Mouse (Mus musculus) E14TG2a.4 (cell line): ENCODE results near the gene Htr6.

ENCODE experiments used
- H3K27me3 ChIP-seq: 2 replicates; pipeline ENCODE4 v1.6.1; 2014; ENCODE audit warnings: low read length, control low read depth; ENCODE audit not compliant: insufficient read depth
- H3K36me3 ChIP-seq: 2 replicates; pipeline ENCODE4 v1.6.1; 2014; ENCODE audit warnings: low read length, control low read depth; ENCODE audit not compliant: insufficient read depth
- H3K4me1 ChIP-seq: replicated peaks from 2 replicates; pipeline ENCODE4 v1.6.1; 2014; ENCODE audit warnings: low read depth, low read length, control low read depth
- H3K4me3 ChIP-seq: replicated peaks from 2 replicates; pipeline ENCODE4 v1.5.1; 2014; ENCODE audit warnings: mild to moderate bottlenecking, low read length
- H3K9me3 ChIP-seq: 2 replicates; pipeline ENCODE4 v1.6.1; 2014; ENCODE audit warnings: low read length, control low read depth
- CTCF ChIP-seq: conservative IDR thresholded peaks from 2 replicates; pipeline ENCODE4 v1.5.1; 2014; ENCODE audit warnings: low read length
- NANOG ChIP-seq: IDR thresholded peaks from 2 replicates; pipeline ENCODE4 v1.6.1; 2014; ENCODE audit warnings: borderline replicate concordance, low read length, mixed read lengths
- POU5F1 ChIP-seq: IDR thresholded peaks from 2 replicates; pipeline ENCODE4 v1.6.1; 2014; ENCODE audit warnings: low read length, borderline replicate concordance

The Htr6 gene

DNA sequence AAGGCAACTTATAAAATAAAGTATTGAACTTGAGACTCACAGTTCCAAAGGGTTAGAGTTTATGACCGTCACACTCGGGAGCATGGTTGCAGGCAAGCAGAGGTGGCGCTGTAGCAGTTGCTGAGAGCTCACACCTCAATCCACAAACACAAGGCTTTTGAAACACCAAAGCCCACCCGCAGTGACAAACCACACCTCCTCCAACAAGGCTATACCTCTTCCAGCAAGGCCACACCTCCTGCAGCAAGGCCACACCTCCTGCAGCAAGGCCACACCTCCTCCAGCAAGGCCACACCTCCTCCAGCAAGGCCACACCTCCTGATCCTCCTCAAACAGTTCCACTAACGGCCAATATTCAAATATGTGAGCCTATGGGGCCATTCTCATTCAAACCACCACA lies 30.8 kb downstream of the Htr6 start:
- Histone ChIP-seq H3K4me3 (no peak overlapping the region), H3K4me1 (peaks cover 4% of the 10 kb centered on the region; the same call in 1 of the 2 replicates), H3K36me3 (no peaks in the 10 kb centered on the region), H3K9me3 (peaks cover 8% of the 10 kb centered on the region), H3K27me3 (peaks cover 5% of the 10 kb centered on the region; the same call in 1 of the 2 replicates)
- TF ChIP-seq CTCF (no peak), NANOG (no peak), POU5F1 (no peak)

DNA sequence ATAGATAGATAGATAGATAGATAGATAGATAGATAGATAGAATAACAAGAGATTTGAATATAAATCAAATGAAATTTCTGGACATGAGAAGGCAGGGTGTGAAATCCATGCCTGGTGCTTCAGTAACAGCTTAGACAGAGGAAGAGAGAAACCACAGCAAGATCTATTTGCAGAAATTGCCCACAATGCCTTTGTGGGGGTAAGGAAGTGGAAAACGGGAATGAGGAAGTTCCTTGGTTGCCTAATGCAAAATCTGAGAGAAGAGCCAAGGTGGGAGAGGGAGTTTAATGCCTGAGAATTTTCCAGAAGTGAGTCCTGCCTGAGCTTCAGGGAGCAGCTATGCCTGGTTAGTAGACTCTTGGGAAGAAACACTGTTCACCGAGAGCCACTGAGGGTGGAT lies 31.8 kb downstream of the Htr6 start:
- TF ChIP-seq NANOG: no peak
- TF ChIP-seq POU5F1: no peak
- TF ChIP-seq CTCF: no peak
- peaks cover 8% of the 10 kb centered on the region for H3K9me3 ChIP-seq
- H3K4me1 ChIP-seq: peaks cover 4% of the 10 kb centered on the region; the same call in 1 of the 2 replicates
- no peak overlapping the region for H3K4me3 ChIP-seq
- H3K36me3 ChIP-seq: no peaks in the 10 kb centered on the region
- peaks cover 8% of the 10 kb centered on the region; the same call in 1 of the 2 replicates for H3K27me3 ChIP-seq

DNA sequence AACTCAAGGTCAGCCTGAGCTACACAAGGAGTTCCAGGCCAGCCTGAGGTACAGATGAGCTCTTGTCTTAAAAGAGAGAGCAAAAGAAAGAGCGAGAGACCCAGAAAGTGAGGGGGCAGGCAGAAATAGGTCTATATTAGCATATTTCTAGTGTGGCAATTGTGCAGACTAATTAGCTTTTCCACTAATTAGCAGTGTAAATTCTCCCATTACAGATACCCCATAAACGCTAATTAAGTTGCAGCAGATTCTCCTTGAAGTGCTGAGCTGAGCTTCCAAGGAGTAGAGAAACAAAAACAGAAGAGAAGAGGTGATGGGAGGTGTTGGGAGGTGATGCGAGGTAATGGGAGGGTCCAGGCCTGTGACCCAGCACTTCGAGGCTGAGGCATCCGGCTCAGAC lies 32.8 kb downstream of the Htr6 start:
- H3K4me3 ChIP-seq: no peak overlapping the region
- H3K9me3 ChIP-seq: peaks cover 8% of the 10 kb centered on the region
- H3K27me3 ChIP-seq: peaks cover 8% of the 10 kb centered on the region; the same call in 1 of the 2 replicates
- TF ChIP-seq POU5F1: no peak
- no peak for TF ChIP-seq NANOG
- TF ChIP-seq CTCF: no peak
- H3K36me3 ChIP-seq: no peaks in the 10 kb centered on the region
- peaks cover 4% of the 10 kb centered on the region; the same call in 1 of the 2 replicates for H3K4me1 ChIP-seq

GRCm38 (mm10) chr4:139040084-139040839 lies 35.1 kb downstream of the Htr6 start:
- TF ChIP-seq CTCF (no peak), NANOG (no peak), POU5F1 (no peak)
- Histone ChIP-seq H3K36me3 (0 out of 2 replicates have a peak, but pooled peaks cover 5% of the 10 kb centered on the region), H3K4me3 (no peak overlapping the region), H3K27me3 (peaks cover 8% of the 10 kb centered on the region; the same call in 1 of the 2 replicates), H3K9me3 (peaks cover 17% of the 10 kb centered on the region), H3K4me1 (peaks cover 4% of the 10 kb centered on the region; the same call in 1 of the 2 replicates)

DNA sequence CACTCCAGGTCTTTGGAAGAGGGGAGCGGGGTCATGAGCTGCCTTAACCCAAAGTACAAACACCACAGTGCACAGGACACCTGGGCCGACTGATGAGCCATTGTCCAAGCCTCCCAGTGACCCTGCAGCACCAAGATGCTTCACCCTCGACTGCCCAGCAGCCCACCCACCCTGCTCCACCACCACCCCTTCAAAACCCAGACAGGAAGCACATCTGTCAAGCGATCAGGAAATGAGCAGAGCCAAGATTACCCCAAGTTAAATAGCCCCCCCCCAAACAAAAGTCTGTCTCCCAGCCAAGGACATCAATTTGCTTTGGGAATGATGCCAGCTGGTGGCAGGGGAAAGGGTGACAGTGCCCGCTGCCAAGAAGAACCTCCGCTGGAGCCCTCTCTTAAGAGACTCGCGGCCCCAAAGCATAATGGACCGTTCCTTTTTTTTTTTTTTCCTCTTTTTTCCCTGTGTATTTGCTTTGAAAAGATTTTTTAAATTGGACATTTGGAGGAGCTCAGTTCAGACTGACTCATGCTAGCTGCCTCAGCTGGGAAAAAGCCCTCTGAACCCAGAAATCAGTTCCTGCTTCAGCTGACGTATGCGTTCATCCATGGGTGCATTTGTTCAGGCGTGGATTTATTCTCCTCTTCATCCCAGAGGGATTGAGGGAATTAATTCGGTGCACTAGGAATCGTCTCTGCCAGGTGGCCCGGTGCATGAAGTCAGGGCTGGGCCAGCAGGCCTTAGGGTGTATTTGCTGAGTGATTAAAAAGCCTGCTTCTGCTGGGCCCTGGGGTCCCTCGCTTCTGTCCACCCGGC lies 37.4 kb downstream of the Htr6 start:
- Histone ChIP-seq H3K9me3 (peaks cover 9% of the 10 kb centered on the region), H3K27me3 (peaks cover 8% of the 10 kb centered on the region; the same call in 1 of the 2 replicates), H3K4me3 (no peak overlapping the region), H3K36me3 (0 out of 2 replicates have a peak, but pooled peaks cover 5% of the 10 kb centered on the region), H3K4me1 (peaks cover 10% of the 10 kb centered on the region; the same call in 1 of the 2 replicates)
- TF ChIP-seq NANOG: no peak
- TF ChIP-seq CTCF: no peak
- TF ChIP-seq POU5F1: no peak

GRCm38 (mm10) chr4:139035799-139036198 lies 39.6 kb downstream of the Htr6 start:
- H3K4me3 ChIP-seq: no peak overlapping the region
- H3K4me1 ChIP-seq: peaks cover 29% of the 10 kb centered on the region
- 0 out of 2 replicates have a peak, but pooled peaks cover 5% of the 10 kb centered on the region for H3K36me3 ChIP-seq
- H3K27me3 ChIP-seq: peaks cover 8% of the 10 kb centered on the region; the same call in 1 of the 2 replicates
- TF ChIP-seq POU5F1 (no peak), NANOG (no peak), CTCF (no peak)
- H3K9me3 ChIP-seq: peaks cover 9% of the 10 kb centered on the region

GRCm38 (mm10) chr4:139034942-139035341 lies 40.4 kb downstream of the Htr6 start:
- Histone ChIP-seq H3K4me1 (peaks cover 27% of the 10 kb centered on the region), H3K9me3 (peaks cover 9% of the 10 kb centered on the region), H3K27me3 (peaks cover 3% of the 10 kb centered on the region; the same call in 1 of the 2 replicates), H3K36me3 (peaks cover 9% of the 10 kb centered on the region; the same call in 1 of the 2 replicates), H3K4me3 (no peak overlapping the region)
- TF ChIP-seq POU5F1 (no peak), CTCF (no peak), NANOG (no peak)

- Histone ChIP-seq H3K36me3 (peaks cover 10% of the 10 kb centered on the region; the same call in 1 of the 2 replicates), H3K4me1 (peaks cover 27% of the 10 kb centered on the region)
- no peak for TF ChIP-seq POU5F1
- no peak for TF ChIP-seq NANOG
- TF ChIP-seq CTCF: no peak
Observed at GRCm38 (mm10) chr4:139034540-139034939, 40.8 kb downstream of the Htr6 start.

More at GRCm38 (mm10) chr4:139034540-139034939, 40.8 kb downstream of the Htr6 start:
- no peak overlapping the region for H3K4me3 ChIP-seq
- H3K27me3 ChIP-seq: 0 out of 2 replicates have a peak, but pooled peaks cover 3% of the 10 kb centered on the region
- peaks cover 9% of the 10 kb centered on the region for H3K9me3 ChIP-seq
